Mouse (Mus musculus): ENCODE measurements around the gene Pcnt.

DNA sequence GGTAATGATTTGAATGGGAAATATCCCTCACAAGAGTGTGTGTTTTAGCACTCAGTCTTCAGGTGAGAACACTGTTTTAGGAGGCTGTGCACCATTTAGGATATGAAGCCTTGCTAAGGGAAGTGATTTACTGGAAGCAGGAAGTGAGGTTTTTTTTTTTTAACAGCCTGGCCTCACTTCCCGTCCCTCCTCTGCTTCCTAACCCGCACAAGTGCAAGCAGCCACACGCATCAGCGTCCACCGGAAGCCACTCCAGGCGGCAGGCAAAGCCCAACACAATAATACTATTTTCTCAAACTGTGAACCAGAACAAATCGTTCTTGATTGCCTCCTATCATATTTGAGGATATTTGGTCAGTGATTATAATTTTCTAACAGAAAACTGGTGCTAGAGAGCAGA, 90.6 kb downstream of the Pcnt start:
- TF ChIP-seq USF1 (IDR thresholded peaks at IDR 0.05; ENCODE audit: low read depth) (no peak), CEBPB (IDR thresholded peaks at IDR 0.05; ENCODE audit: insufficient read depth, poor library complexity, severe bottlenecking) (no peak), POLR2A (IDR thresholded peaks at IDR 0.05; ENCODE audit: insufficient read length, low read depth) (no peak), MAX (IDR thresholded peaks at IDR 0.05; ENCODE audit: low read depth) (no peak), TCF12 (IDR thresholded peaks at IDR 0.05; ENCODE audit: insufficient read depth, poor library complexity, severe bottlenecking) (no peak), MYOD1 (IDR thresholded peaks at IDR 0.05; ENCODE audit: control insufficient read depth in 1 of 3, insufficient read length in 2 of 3, low read depth in 2 of 3) (no peak), POLR2AphosphoS2 (IDR thresholded peaks at IDR 0.05; ENCODE audit: insufficient read length, low read depth) (no peak), REST (IDR thresholded peaks at IDR 0.05; ENCODE audit: insufficient read depth, insufficient read length) (no peak), E2F4 (IDR thresholded peaks at IDR 0.05; ENCODE audit: insufficient read depth) (no peak)

Measured in myocyte (in vitro differentiated cells).